Mouse (Mus musculus) spleen, adult 2 months (tissue): ENCODE data around the gene Gucy1b2. TPM values are rescaled to one million over a fixed set of nuclear protein-coding genes. Genes with fewer than 3 reads are reported as not detected.

ENCODE experiments used
- DNase-seq, 2 experiments: peaks; one replicate each; pipeline versions ENCODE4 v3.0.0 to v3.0.0-alpha.2; 2012 to 2021; ENCODE audit warnings: low spot score in 2 of 2, low read depth in 1 of 2
- H3K27ac ChIP-seq: fragments of 200-500 bp; 2 replicates; pipeline ENCODE4 v1.5.1; 2012; ENCODE audit warnings: low read length, inconsistent platforms; ENCODE audit not compliant: insufficient read depth
- H3K27me3 ChIP-seq: fragments of 200-500 bp; 2 replicates; pipeline ENCODE4 v1.6.1; 2012; ENCODE audit warnings: mild to moderate bottlenecking, moderate library complexity, low read length, inconsistent platforms; ENCODE audit not compliant: control insufficient read depth, insufficient read depth
- H3K36me3 ChIP-seq: fragments of 200-500 bp; 2 replicates; pipeline ENCODE4 v1.6.1; 2012; ENCODE audit warnings: mild to moderate bottlenecking, low read length, inconsistent platforms; ENCODE audit not compliant: control insufficient read depth, insufficient read depth
- H3K4me1 ChIP-seq: fragments of 200-500 bp; 2 replicates; pipeline ENCODE4 v1.6.1; 2011; ENCODE audit warnings: inconsistent platforms; ENCODE audit not compliant: control insufficient read depth, insufficient read depth, insufficient read length
- H3K4me3 ChIP-seq: fragments of 200-500 bp; 2 replicates; pipeline ENCODE4 v1.5.1; 2011; ENCODE audit warnings: mild to moderate bottlenecking, inconsistent platforms; ENCODE audit not compliant: insufficient read depth, insufficient read length; ENCODE audit errors: extremely low read depth
- CTCF ChIP-seq: fragments of 200-500 bp; IDR thresholded peaks from 2 replicates; pipeline ENCODE4 v1.5.1; 2011; ENCODE audit warnings: mild to moderate bottlenecking, inconsistent platforms; ENCODE audit not compliant: insufficient read depth, insufficient read length, insufficient replicate concordance; ENCODE audit errors: extremely low read depth
- POLR2A ChIP-seq: fragments of 200-500 bp; IDR thresholded peaks from 2 replicates; pipeline ENCODE4 v1.6.1; 2011; ENCODE audit warnings: low read depth, low read length, inconsistent platforms
- WGBS: fragments of 180-500 bp; shearing (Covaris S2); methylation state at CpG from one replicate; pipeline ENCODE4 v1.1.7; 2018; 5-methylcytosine and 5-hydroxymethylcytosine counted together
- polyA plus RNA-seq: library from polyadenylated mRNA; depleted of rRNA; stranded (reverse); fragments of >200 nt; gene quantifications from 2 replicates; pipeline ENCODE4 v1.2.3, GENCODE M21; 2012

Gene Gucy1b2
- polyA plus RNA-seq, 1 experiment, result not detected

DNA sequence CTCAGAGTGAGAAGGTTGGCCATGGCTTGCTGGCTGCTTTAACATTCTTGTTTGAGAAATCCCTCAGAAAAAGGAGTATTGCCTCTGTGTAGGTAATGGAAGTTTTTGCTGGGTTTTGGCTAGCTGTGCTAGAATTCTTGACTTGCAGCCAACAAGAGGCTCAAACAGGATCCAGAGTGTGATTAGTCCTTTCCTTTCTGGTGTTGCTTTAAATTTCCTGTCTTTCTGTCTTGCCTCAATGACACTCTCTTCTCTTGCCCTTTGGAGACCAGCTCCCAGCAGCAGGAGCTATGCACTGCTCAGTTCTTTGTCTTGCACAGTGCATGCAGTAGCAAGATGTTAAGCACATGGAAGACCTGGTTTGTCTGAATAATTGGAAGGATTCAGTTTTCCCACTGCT, 80.4 kb downstream of the Gucy1b2 start:
- Histone ChIP-seq H3K36me3 (peaks cover 2% of the 10 kb centered on the region), H3K4me1 (no peaks in the 10 kb centered on the region; the same call in 1 of the 2 replicates), H3K4me3 (no peak overlapping the region), H3K27ac (no peak overlapping the region), H3K27me3 (no peaks in the 10 kb centered on the region)
- DNase-seq, result no peak
- TF ChIP-seq POLR2A, result no peak
- TF ChIP-seq CTCF, result no peak

DNA sequence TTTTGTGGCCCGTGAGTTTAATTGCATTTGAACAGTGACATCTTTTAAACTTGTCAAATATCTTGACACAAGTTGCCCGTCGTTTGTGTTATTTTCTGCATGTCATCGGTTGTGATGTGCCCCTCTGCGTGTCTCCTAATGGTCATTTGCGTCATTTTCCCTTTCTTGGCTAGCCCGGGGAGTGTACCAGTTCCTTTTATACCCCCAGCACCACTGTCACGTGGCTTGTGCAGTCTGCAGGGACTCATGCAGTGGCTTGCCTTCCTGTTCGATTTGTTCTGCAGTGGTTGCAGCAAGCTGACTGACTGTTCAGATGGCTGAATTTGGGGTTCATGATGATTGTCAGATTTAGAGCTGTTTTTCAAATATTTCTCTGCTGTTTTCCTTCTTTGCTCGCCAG, 82.1 kb downstream of the Gucy1b2 start:
- no peak for DNase-seq
- TF ChIP-seq POLR2A (no peak), CTCF (no peak)
- 73% methylated on average over 10 of the region's 10 CpGs for WGBS
- H3K4me1 ChIP-seq, result no peaks in the 10 kb centered on the region; the same call in 1 of the 2 replicates
- H3K36me3 ChIP-seq, result peaks cover 6% of the 10 kb centered on the region
- H3K27ac ChIP-seq, result no peak overlapping the region
- H3K27me3 ChIP-seq, result no peaks in the 10 kb centered on the region
- H3K4me3 ChIP-seq, result no peak overlapping the region

DNA sequence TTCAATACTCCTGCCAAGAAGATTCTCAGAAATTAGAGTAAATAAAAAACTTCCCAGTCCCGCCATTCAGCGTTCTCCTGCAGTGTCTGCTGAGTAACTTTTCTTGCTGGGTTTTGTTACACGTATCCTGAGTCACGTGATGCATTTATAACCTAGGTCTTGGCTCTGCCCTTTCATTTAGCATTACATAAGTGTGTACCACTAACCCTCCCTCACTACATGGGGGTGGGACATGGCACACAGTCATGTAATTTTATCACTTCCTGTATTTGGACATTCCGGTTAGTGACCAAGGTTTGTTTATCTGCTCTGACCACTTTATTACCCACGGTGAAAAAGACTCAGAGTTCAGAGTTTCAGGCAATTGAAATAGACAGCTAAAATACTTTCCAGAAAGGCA, 85.3 kb downstream of the Gucy1b2 start:
- no peak for DNase-seq
- no peaks in the 10 kb centered on the region; the same call in 1 of the 2 replicates for H3K4me1 ChIP-seq
- no peak overlapping the region for H3K4me3 ChIP-seq
- peaks cover 9% of the 10 kb centered on the region for H3K36me3 ChIP-seq
- H3K27me3 ChIP-seq, result no peaks in the 10 kb centered on the region
- TF ChIP-seq CTCF (no peak), POLR2A (no peak)
- 81% methylated on average over 6 of the region's 6 CpGs for WGBS
- H3K27ac ChIP-seq, result no peak overlapping the region

DNA sequence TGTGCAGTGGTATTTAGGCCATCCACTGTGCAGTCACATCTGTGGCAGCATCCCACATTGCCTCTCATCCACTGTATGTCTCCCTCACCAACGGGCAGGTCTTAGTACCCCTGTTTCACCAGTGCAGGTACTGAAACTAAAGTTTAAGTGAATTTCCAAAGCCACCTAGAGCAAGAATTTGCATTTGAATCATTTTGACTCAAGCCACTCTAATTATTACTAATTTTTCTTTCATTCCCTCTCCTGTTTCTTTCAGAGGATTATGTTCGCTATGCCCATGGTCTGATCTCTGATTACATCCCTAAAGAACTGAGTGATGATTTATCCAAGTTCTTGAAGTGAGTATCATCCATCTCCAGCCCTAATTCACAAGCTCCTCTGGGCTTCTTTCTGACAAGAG, 92.3 kb downstream of the Gucy1b2 start:
- no peak for TF ChIP-seq POLR2A
- TF ChIP-seq CTCF, result no peak
- WGBS, result 87% methylated on average over 2 of the region's 2 CpGs
- Histone ChIP-seq H3K27ac (no peak overlapping the region), H3K36me3 (peaks cover 16% of the 10 kb centered on the region), H3K4me1 (no peaks in the 10 kb centered on the region; the same call in 1 of the 2 replicates), H3K4me3 (no peak overlapping the region), H3K27me3 (no peaks in the 10 kb centered on the region)
- no peak for DNase-seq

DNA sequence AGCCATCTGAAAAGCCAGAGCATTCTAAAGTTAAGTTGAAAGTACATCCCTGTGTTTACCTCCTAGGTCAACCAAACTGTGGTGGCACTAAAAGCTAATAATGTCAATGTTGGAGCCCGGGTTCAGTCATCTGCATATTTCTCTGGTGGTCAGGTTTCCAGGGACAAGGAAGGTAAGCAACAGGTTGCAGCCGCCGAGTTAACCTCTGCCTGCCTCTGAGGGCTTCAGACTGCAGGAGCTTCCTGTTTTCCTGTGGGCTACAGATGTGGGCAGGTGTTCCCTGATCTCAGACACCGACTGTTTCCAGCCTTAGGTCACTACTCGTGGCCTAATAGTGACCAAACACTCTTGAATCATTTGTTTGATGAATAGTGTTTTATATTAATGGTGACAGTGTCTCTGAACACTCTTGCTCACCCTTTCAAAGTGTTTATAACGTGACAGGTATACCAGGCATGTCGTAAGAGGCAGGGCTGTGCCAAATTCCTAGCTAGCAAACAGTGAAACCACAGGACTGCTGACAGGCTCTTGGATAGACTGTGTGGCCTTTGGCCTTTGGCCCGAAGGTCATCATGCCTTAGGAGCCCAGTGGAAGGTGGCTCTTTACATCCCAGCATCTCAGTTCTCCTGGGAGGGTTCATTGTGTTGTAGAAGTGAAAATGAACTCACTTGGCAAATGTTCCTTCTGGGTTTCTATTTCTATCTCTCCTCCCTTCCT, 94.7 kb downstream of the Gucy1b2 start:
- DNase-seq, result no peak
- WGBS, result 79% methylated on average over 8 of the region's 8 CpGs
- Histone ChIP-seq H3K36me3 (peaks cover 15% of the 10 kb centered on the region), H3K27me3 (no peaks in the 10 kb centered on the region), H3K4me1 (no peaks in the 10 kb centered on the region; the same call in 1 of the 2 replicates), H3K27ac (no peak overlapping the region), H3K4me3 (no peak overlapping the region)
- no peak for TF ChIP-seq CTCF
- TF ChIP-seq POLR2A, result no peak

DNA sequence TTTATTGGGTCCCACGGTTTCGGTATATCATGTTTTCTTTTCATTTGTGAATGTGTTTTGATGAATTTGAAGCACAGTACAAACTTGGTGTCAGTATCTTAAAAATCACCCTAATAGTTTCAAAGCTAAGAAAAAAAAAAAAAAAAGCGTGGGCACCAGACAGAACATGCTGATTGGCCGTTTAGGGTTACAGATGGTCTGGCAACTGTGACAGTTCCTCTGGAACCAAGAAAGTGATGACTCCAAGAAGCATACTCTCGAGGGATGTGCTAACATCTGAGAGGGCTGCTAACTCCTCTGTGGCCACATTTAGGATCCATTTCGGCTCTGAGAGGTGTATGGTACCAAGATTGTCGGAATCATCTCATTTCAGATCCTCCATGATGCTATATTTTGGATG, 100.9 kb downstream of the Gucy1b2 start:
- Histone ChIP-seq H3K27ac (no peak overlapping the region), H3K4me3 (no peak overlapping the region), H3K27me3 (no peaks in the 10 kb centered on the region), H3K36me3 (peaks cover 2% of the 10 kb centered on the region; the same call in 1 of the 2 replicates), H3K4me1 (no peaks in the 10 kb centered on the region)
- no peak for DNase-seq
- WGBS, result 88% methylated on average over 7 of the region's 7 CpGs
- TF ChIP-seq POLR2A, result no peak
- TF ChIP-seq CTCF, result no peak

DNA sequence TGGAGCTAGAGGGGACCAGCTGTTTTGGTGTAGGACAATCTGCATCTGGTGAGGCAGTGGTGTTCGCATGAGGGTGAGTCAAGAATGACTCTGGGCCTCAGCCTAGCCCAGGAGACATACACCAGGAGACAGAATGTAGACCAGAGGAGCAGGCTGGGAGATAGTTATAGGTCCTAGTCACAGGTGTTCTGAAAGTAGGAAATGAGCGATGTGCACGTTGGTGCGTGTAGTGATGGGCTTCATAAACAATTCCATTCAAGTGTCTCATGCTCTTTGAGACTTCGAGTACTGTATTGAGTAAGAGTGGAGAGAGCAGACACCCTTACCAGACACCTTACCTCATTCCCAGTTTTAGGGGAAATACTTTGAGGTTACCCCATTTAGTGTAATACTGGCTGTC, 102.3 kb downstream of the Gucy1b2 start:
- peaks cover 3% of the 10 kb centered on the region; the same call in 1 of the 2 replicates for H3K36me3 ChIP-seq
- no peak overlapping the region for H3K27ac ChIP-seq
- TF ChIP-seq CTCF (no peak), POLR2A (no peak)
- no peak overlapping the region for H3K4me3 ChIP-seq
- no peaks in the 10 kb centered on the region for H3K27me3 ChIP-seq
- 73% methylated on average over 5 of the region's 5 CpGs for WGBS
- no peak for DNase-seq
- no peaks in the 10 kb centered on the region for H3K4me1 ChIP-seq
